Mouse (Mus musculus): ENCODE data around the gene Lyg1. TPM values are rescaled to one million over a fixed set of nuclear protein-coding genes. Genes with fewer than 3 reads are reported as not detected.
"Not testable (repeated sequence)": the region's sequence is repeated elsewhere in the genome, so short reads cannot be mapped to it uniquely, and the experiment has no call there.

Gene Lyg1
- total and polyA plus RNA-seq, 3 experiments, result not detected

GRCm38 (mm10) chr1:37985764-37986323 lies 28.3 kb upstream of the Lyg1 start:
- Histone ChIP-seq H3K4me1 (ENCODE audit: control insufficient read depth, insufficient read depth, low read length) (no peaks in the 10 kb centered on the region), H3K79me2 (replicated peaks; ENCODE audit: control insufficient read depth, insufficient read depth, low read length) (no peaks in the 10 kb centered on the region; the same call in 1 of the 2 replicates), H3K9ac (ENCODE audit: low read depth, low read length) (no peak overlapping the region), H3K27me3 (ENCODE audit: control insufficient read depth, insufficient read depth, low read length) (no peaks in the 10 kb centered on the region), H3K36me3 (ENCODE audit: control insufficient read depth, insufficient read depth, low read length) (peaks cover 2% of the 10 kb centered on the region; the same call in 1 of the 2 replicates), H3K4me3 (no peak overlapping the region), H3K27ac (no peak overlapping the region)
- 74% methylated on average over 9 of the region's 9 CpGs for WGBS
- DNase-seq, result peak in 1 of 2 experiments; percentile 13
- TF ChIP-seq CTCF (IDR thresholded peaks at IDR 0.05) (peak; percentile 73), EP300 (IDR thresholded peaks at IDR 0.05; ENCODE audit: insufficient read depth, low read depth, low read length) (0 out of 2 replicates have a peak, but pooled peaks have one; percentile 46), POLR2A (IDR thresholded peaks at IDR 0.05; ENCODE audit: insufficient read depth, low read depth, low read length) (0 out of 2 replicates have a peak, but pooled peaks have one; percentile 15)
- intact Hi-C loops (cut with DNase I), result loop anchor here (5.0 kb wide), 1 partner anchor 84 kb away; no protein-coding TSS in a partner anchor

- Histone ChIP-seq H3K79me2 (replicated peaks; ENCODE audit: control insufficient read depth, insufficient read depth, low read length) (no peaks in the 10 kb centered on the region), H3K27ac (no peak overlapping the region), H3K4me1 (ENCODE audit: control insufficient read depth, insufficient read depth, low read length) (no peaks in the 10 kb centered on the region), H3K36me3 (ENCODE audit: control insufficient read depth, insufficient read depth, low read length) (peaks cover under 1% of the 10 kb centered on the region; the same call in 1 of the 2 replicates), H3K27me3 (ENCODE audit: control insufficient read depth, insufficient read depth, low read length) (no peaks in the 10 kb centered on the region), H3K9ac (ENCODE audit: low read depth, low read length) (no peak overlapping the region), H3K4me3 (no peak overlapping the region)
- TF ChIP-seq POLR2A (IDR thresholded peaks at IDR 0.05; ENCODE audit: insufficient read depth, low read depth, low read length) (0 out of 2 replicates have a peak, but pooled peaks have one; percentile 10), CTCF (IDR thresholded peaks at IDR 0.05) (no peak), EP300 (IDR thresholded peaks at IDR 0.05; ENCODE audit: insufficient read depth, low read depth, low read length) (no peak)
- DNase-seq, result no peak
- 81% methylated on average over 1 of the region's 1 CpGs for WGBS
- intact Hi-C loops (cut with DNase I), result no loop called here
Observed at GRCm38 (mm10) chr1:37984326-37984725, 26.8 kb upstream of the Lyg1 start.

GRCm38 (mm10) chr1:37977303-37977702 lies 19.7 kb upstream of the Lyg1 start:
- H3K27me3 ChIP-seq (ENCODE audit: control insufficient read depth, insufficient read depth, low read length), result no peaks in the 10 kb centered on the region
- WGBS, result 92% methylated on average over 7 of the region's 7 CpGs
- H3K4me3 ChIP-seq, result no peak overlapping the region
- no peaks in the 10 kb centered on the region for H3K4me1 ChIP-seq (ENCODE audit: control insufficient read depth, insufficient read depth, low read length)
- no peak overlapping the region for H3K9ac ChIP-seq (ENCODE audit: low read depth, low read length)
- intact Hi-C loops (cut with DNase I), result no loop called here
- TF ChIP-seq EP300 (IDR thresholded peaks at IDR 0.05; ENCODE audit: insufficient read depth, low read depth, low read length) (no peak), CTCF (IDR thresholded peaks at IDR 0.05) (no peak), POLR2A (IDR thresholded peaks at IDR 0.05; ENCODE audit: insufficient read depth, low read depth, low read length) (no peak)
- H3K27ac ChIP-seq, result no peak overlapping the region
- H3K79me2 ChIP-seq (replicated peaks; ENCODE audit: control insufficient read depth, insufficient read depth, low read length), result no peaks in the 10 kb centered on the region
- no peak for DNase-seq
- H3K36me3 ChIP-seq (ENCODE audit: control insufficient read depth, insufficient read depth, low read length), result no peaks in the 10 kb centered on the region

- H3K9ac ChIP-seq (ENCODE audit: low read depth, low read length); H3K36me3 ChIP-seq (ENCODE audit: control insufficient read depth, insufficient read depth, low read length); H3K4me1 ChIP-seq (ENCODE audit: control insufficient read depth, insufficient read depth, low read length); intact Hi-C loops (cut with DNase I); H3K4me3 ChIP-seq; DNase-seq; H3K27me3 ChIP-seq (ENCODE audit: control insufficient read depth, insufficient read depth, low read length); H3K79me2 ChIP-seq (replicated peaks; ENCODE audit: control insufficient read depth, insufficient read depth, low read length); H3K27ac ChIP-seq: not testable (repeated sequence)
- 69% methylated on average over 9 of the region's 9 CpGs for WGBS
Observed at GRCm38 (mm10) chr1:37976666-37977065, 19.1 kb upstream of the Lyg1 start.

- no peak overlapping the region for H3K4me3 ChIP-seq
- TF ChIP-seq POLR2A (IDR thresholded peaks at IDR 0.05; ENCODE audit: insufficient read depth, low read depth, low read length) (no peak), EP300 (IDR thresholded peaks at IDR 0.05; ENCODE audit: insufficient read depth, low read depth, low read length) (no peak), CTCF (IDR thresholded peaks at IDR 0.05) (no peak)
- H3K27me3 ChIP-seq (ENCODE audit: control insufficient read depth, insufficient read depth, low read length), result no peaks in the 10 kb centered on the region
- no peaks in the 10 kb centered on the region for H3K4me1 ChIP-seq (ENCODE audit: control insufficient read depth, insufficient read depth, low read length)
- no peaks in the 10 kb centered on the region for H3K79me2 ChIP-seq (replicated peaks; ENCODE audit: control insufficient read depth, insufficient read depth, low read length)
- H3K27ac ChIP-seq, result no peak overlapping the region
- intact Hi-C loops (cut with DNase I), result loop anchor here (5.0 kb wide), 1 partner anchor 299 kb away; no protein-coding TSS in a partner anchor
- DNase-seq, result no peak
- H3K36me3 ChIP-seq (ENCODE audit: control insufficient read depth, insufficient read depth, low read length), result no peaks in the 10 kb centered on the region
- H3K9ac ChIP-seq (ENCODE audit: low read depth, low read length), result no peak overlapping the region
- WGBS, result 36% methylated on average over 4 of the region's 4 CpGs
Observed at GRCm38 (mm10) chr1:37971520-37971919, 14.0 kb upstream of the Lyg1 start.

GRCm38 (mm10) chr1:37968746-37969145 lies 11.2 kb upstream of the Lyg1 start:
- Histone ChIP-seq H3K27me3 (ENCODE audit: control insufficient read depth, insufficient read depth, low read length) (no peaks in the 10 kb centered on the region), H3K79me2 (replicated peaks; ENCODE audit: control insufficient read depth, insufficient read depth, low read length) (no peaks in the 10 kb centered on the region), H3K27ac (no peak overlapping the region), H3K4me3 (no peak overlapping the region), H3K36me3 (ENCODE audit: control insufficient read depth, insufficient read depth, low read length) (no peaks in the 10 kb centered on the region), H3K9ac (ENCODE audit: low read depth, low read length) (no peak overlapping the region), H3K4me1 (ENCODE audit: control insufficient read depth, insufficient read depth, low read length) (no peaks in the 10 kb centered on the region)
- TF ChIP-seq CTCF (IDR thresholded peaks at IDR 0.05) (no peak), POLR2A (IDR thresholded peaks at IDR 0.05; ENCODE audit: insufficient read depth, low read depth, low read length) (no peak), EP300 (IDR thresholded peaks at IDR 0.05; ENCODE audit: insufficient read depth, low read depth, low read length) (no peak)
- intact Hi-C loops (cut with DNase I), result no loop called here
- 83% methylated on average over 6 of the region's 6 CpGs for WGBS
- no peak for DNase-seq

Data from heart, adult 2 months (tissue).